Mouse (Mus musculus) retina, adult 2 months (tissue): Measurements from ENCODE around the gene Simc1.
A peak's percentile ranks its signal among the peaks of the same experiment; 100 is the strongest.

ENCODE experiments used
- DNase-seq: peaks from one replicate; pipeline ENCODE4 v3.0.0-alpha.2; 2012; ENCODE audit warnings: low read depth, low spot score

Simc1 gene

DNA sequence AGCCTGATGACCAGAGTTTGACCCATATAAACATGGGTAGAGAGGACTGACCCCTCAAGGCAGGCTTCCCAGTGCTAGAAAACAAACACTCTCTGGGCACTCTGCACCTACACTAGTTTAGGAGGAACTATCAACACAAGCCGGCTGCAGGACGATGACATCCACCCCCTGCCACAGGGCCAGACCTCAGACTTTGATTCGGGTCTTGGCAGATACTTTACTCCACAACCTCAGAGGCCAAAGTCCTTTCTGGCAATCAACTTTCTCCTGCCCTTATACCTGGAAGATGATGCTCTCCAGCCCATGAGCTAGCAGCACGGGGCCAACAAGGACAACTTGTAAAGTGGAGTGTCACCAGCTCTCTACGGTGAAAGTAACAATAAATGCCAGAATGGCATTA is 79.3 kb downstream of the Simc1 start:
- DNase-seq = no peak

DNA sequence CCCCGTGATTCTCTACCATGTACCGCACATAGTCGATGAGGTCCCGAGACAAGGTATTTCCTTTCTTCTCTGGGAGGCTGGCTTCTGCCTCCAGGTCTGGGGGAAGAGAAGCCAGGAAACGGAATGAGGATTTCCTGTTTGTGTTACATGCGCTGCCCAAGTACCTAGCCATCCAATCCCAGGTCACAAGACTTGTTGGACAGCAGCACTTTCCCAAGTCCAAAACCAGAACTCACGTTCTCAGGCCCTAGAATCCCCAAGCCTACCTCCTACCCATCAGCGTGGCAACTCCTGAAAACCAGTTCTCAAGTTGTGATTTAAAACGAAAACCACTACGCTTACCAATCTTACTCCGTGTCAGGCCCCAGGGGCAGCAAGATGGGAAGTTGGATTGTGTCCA is 82.3 kb downstream of the Simc1 start:
- DNase-seq = no peak

DNA sequence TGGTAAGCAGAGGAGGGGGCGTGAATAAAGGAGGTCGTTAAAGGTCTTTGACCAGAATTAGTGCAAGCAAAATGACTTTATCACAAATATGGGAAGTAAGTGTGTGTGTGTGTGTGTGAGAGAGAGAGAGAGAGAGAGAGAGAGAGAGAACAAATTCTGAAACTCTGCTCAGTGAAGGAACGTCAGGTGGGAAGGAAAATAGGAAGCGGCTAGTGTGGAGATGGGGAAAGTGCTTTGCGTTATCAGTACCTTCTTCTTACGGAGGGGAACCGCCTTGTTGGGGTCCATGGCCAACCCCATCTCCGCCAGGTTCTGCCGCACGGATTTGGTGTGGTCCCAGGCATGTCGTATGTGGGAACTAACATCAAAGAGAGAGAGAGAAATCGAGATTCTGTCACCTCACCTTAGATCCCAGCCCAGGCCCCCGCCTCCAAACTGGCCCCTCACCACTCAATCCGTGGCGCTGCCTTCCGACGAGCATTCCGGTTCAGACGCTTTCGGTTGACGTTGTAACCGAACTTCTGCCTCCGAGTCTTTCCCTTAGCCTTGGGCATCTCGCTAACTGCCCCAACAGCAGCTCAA is 85.9 kb downstream of the Simc1 start:
- DNase-seq = no peak

DNA sequence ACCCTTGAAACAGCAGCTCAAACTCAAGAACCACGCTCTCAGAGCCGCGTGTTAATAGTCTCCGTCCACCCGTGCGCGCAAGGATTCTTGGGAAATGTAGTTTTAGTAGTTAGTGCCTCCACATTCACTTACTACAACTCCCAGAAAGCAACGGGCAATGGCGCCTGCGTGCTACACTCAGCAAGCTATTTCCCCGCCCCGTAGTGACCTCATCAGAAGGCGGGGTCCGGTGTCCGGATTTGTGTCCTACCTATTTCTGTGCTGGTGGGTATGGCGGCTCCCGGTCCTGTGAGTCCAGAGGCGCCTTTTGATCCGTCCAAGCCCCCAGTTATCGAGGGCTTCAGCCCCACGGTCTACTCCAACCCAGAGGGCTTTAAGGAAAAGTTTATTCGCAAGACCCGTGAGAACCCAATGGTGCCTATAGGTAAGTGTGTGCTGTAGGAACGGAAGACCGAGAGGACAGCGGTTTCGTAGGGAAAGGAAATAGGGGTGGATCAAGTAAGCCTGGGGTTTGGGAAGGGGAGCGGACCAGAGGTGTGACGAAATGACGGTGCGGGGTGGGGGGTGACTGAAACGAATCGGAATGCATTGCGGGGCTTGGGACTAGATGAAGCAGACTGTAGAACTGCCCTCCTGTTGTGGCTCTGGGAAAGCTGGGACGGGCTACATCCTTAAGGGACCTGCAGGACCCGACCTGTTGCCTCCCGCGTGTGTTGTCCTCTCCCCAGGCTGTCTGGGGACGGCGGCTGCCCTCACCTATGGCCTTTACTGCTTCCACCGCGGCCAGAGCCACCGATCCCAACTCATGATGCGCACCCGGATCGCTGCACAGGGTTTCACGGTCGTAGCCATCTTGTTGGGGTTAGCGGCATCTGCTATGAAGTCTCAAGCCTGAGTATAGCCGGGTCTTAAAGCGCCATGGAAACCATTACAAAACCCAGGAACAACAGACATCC is 86.7 kb downstream of the Simc1 start, which contains the start of the genes Nop16 and Higd2a:
Gene Nop16 (minus strand): TSS at position 95 of the 956 bp plus-strand sequence.
Gene Higd2a (plus strand): TSS at position 212 of the 956 bp plus-strand sequence.
- DNase-seq = peak; percentile 97

DNA sequence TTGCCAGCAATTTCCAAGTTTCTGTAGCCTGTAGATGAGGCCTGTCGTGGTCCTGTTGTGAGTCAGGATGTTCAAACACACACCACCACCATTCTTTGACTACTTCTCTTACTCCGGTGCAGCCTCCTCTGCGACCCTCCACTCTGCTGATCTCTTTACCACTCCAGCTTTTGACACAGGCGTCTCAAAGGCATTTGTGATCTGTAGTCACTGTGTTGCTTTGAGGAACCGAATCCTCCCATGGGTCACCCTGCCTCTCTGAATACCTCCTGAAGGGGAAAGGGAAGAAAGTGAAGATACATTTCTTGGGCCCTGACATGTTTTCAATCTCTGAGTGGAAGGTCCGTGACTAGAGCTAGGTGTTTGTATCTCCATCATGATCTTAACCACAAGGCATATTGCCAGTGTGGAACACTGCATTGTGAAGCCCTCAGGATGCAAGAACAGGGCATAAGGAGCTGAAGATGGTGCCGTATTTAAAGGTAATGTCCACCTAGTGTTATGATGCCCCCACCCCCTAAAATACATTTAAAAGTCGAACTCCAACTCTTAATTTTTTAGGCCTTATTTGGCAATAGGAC is 88.3 kb downstream of the Simc1 start:
- DNase-seq = no peak

DNA sequence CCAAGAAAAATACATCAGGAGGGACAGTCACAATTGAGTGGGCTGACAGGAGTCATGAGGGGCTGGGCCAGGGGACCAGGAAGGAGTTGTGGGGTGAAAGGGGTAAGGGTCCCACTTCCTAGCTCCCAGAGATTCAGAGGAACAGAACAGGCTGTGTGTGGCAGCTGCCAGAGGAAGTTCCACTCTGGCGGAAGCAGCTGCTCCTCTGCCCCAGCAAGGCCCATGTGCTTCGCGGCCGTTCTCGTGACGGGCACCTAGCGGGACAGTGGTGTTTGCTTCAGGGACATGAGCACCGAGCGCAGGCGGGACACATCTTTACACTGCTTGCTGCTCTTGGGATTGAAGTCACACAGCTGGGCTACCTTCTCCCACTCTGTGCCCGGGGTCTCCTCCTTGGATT is 90.0 kb downstream of the Simc1 start:
- no peak for DNase-seq

DNA sequence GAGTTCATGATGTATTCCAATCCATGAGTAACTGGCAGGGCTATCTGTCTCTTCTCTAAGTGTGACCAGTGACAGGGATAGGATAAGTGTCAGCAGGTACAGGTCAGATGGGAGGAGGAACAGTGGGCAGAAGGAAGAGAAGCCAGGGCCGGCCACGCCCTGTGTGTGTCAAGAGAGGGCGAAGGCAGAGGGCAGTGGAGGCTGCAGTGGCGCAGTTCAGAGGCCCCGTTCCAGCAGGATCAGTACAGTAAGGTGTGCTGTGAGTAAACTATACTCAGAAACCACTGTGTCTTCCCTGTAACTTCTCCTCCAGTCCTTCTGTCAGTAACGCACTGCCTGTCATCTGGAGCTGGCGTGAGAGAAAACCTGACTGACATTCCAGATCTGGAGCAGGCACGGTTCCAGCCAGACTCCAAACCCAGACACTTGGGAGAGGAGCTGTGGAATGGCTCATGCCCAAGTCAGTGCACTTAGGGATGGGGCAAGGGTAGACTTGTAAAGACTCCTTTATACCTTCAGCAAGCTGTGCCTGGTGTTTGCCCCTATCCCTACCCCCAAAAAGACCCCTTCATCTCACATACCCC is 92.6 kb downstream of the Simc1 start:
- no peak for DNase-seq

DNA sequence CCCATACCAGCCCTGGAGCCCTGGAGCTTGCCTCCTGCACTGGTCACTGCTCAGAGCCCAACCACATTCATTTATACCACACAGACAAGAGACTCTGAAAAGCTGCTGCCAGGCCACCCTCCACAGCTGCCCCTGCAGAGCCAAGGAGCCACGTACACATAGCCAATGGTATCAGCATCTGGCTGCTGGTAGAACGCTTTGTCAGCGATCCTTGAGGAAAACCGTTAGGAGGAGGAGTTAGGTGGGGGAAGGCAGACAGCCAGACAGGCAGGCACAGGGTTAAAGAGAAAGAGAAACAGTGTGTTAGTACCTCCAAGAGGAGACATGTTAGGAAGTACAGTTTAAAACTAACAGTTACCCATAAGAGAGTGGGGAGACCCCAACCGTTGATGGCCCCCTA is 93.3 kb downstream of the Simc1 start:
- DNase-seq = no peak

DNA sequence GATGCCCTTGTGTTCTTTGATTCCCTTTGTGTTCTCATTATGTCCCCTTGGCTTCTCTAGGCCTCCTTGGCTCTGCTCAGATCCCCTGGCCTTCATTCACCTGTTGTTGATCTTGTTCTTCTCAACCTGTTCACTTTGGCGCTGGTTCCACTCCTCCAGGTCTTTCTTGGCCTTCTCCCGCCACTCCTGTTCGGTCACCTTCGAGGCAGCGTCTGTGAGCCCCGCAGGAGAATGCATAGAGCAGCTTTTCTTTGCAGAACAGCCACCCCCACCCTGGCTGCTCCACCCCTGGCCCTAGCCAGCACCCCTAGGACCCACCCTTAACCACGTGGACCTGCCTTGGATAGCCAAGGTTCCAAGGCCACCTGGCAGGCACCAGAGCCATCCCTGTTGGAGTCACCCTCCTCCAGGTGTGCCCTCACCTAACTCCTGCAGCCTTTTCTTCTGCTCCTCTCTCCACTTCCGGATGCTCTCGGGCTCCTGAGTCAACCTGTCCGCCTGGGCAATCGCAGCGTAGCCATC is 95.1 kb downstream of the Simc1 start:
- DNase-seq = no peak
